Mouse (Mus musculus) ovary, postnatal 10 days (tissue): Measurements from ENCODE around the gene Gm21083.
"Not testable (repeated sequence)": the region's sequence is repeated elsewhere in the genome, so short reads cannot be mapped to it uniquely, and the experiment has no call there.

ENCODE experiments used
- DNase-seq: peaks from one replicate; pipeline ENCODE4 v3.0.0; 2022; ENCODE audit warnings: low spot score

The Gm21083 gene

DNA sequence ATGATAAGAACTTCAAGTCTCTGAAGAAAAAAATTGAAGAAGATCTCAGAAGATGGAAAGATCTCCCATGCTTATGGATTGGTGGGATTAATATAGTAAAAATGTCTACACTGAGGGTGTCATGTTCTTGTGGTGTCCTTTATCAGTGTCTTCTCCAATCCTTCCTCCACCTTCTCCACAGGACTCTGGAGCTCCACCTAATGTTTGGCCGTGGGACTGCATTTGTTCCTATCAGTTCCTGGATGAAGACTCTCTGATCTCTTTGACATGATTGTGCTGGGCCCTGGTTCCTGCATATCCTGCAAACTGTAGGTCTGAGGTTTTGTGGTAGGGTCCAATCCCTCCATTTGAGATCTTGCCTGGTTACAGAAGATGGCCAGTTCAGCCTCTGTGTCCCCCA, 51.0 kb downstream of the Gm21083 start:
- not testable (repeated sequence) for DNase-seq

DNA sequence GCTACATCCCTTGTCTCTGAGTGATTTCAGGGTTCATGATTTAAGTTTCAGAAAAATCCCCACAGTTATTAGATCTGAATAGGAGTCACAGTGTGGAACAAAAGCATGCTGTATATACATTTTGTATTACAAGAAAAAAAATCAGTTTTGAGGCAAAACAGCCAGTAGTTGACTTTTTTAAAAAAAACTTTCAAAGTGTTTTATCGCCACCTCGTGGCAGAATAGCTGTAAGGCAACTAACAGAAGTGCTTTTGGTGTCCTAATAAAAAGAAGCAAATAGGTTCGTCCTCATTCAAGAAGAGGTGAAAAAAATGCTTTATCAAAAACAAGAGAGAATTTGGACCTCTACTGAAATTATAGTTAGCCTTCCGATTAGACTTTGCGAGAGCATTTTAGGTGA, 52.9 kb downstream of the Gm21083 start:
- not testable (repeated sequence) for DNase-seq
